Mouse (Mus musculus) thymus, adult 18-20 months (tissue): ENCODE results near the gene Ccn6.
"Not testable (repeated sequence)": the region's sequence is repeated elsewhere in the genome, so short reads cannot be mapped to it uniquely, and the experiment has no call there.

Source experiments
- DNase-seq, 2 experiments: peaks; one replicate each; pipeline ENCODE4 v3.0.0; 2022; ENCODE audit warnings: mixed read lengths in 2 of 2

Ccn6 gene

DNA sequence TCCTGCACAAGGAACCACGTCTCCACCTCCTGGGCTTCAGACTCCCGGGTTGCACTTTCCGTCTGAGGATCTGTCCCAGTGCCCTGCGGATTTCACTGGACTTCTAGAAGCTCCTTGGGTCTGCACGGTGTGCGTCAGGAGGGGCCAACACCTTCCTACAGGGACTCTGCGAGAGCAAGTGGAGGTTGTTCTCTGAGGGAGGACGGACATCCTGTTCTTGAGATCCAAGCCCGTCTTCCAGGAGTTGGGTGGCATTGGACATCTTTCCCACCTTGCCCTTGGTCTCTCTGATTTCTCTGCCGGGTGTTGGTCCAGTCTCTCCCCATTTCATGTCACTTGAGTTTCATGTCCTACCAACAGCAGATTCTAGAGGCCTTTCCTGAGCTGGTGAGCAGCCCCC, at the start of gene Ccn6:
TSS of gene Ccn6 (minus strand) at position 101 of the 400 bp plus-strand sequence.
- DNase-seq = no peak

DNA sequence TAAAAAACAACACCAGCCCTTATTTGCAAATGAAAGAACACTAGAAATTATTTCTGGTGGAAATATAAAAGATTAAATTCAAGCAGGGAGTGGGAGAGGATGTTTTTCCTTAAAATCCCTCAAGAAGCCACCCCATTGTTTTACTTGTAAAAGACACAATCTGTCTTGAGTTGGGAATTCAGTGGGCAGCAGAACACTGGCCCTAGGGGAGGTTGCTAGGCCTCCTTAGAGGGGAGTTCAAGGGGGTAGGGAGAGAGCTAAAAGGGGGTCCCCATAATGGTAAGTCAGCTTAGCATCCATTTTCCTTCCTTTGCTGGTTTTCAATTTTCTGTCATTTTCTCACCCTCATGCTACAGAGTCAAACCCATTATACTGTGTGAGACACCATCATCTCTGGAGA, 46.4 kb upstream of the Ccn6 start:
- DNase-seq = no peak

DNA sequence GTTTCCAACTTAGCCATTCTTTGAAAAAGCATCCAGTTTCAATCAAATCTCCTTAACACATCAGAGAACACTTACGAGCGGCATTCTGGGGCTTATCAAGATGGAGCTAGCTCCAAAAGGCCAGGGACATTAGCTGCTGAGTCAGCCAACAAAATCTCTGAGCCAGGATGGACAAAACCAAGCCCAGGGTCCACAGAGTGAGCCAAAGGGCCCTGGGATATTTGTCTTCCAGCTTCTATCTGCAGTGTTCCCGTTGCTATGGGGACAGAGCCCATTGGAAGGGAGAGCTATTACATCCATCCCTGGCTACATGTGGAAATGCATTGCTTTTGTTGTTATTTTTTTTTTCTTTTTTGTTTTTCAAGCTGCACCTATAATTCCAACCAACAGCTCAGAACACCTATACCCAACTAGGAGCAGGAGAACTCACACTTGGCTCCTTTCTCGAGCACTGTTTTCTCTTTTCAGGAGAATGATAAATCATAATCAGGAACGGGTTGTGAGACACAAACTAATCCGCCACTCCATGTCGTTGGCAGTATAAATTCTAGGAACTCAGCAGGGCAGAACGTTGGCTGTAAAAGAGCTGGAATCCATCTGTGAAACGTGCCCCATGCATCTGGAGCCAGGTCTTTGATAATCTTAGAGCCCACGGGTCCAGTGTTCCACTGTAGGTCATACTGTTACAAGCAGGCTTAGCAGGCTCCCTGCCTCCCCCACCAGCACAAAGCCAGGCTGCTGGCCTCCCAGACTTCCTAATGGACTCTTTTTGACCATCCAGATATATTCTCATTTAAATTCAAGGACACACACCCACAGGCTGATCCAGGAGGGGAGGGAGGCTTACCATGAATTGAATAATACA, 45.8 kb upstream of the Ccn6 start:
- no peak for DNase-seq

DNA sequence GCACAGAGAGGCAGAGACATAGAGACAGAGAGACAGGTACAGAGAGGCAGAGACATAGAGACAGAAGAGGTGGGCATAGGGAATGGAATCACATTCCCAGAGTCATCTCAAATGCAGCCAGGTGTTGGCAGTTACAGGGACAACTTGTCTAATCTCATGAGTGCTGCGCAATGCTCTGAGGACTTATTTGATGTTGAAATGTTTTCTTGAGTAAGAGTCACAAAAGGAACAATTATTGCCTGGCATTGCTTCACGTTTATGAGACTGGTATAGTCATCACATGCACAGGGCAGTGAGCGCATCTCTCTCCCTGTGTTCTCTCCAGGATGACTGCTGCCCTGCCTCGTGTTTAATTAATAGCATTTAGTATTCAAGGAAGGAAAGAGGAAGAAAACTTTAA, 45.1 kb upstream of the Ccn6 start:
- DNase-seq = no peak

DNA sequence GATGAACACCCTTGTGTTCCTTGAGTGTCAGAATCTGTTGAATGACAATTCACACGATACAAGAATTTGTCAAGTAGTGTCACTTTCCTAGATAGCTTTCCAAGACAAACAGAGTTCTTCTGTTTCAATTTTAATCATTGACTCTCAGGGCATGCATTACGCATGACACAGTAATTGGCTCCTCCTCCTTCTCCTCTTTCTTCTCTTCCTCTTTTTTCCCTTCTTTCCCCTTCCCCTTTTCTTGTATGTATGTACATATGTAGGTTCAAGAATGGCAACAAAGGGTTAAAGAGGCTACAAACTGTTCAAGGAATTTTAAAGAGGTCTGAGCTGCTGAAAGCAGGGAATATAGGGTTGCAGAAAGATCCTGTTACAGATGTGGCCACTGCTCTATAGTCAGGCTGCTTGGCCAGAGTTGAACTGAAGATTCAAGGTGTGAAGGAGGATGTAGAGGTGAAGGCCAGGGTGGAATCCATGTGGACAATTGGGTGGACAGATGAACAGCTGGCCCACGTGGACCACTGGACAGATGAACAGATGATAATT, 43.8 kb upstream of the Ccn6 start:
- DNase-seq = no peak

DNA sequence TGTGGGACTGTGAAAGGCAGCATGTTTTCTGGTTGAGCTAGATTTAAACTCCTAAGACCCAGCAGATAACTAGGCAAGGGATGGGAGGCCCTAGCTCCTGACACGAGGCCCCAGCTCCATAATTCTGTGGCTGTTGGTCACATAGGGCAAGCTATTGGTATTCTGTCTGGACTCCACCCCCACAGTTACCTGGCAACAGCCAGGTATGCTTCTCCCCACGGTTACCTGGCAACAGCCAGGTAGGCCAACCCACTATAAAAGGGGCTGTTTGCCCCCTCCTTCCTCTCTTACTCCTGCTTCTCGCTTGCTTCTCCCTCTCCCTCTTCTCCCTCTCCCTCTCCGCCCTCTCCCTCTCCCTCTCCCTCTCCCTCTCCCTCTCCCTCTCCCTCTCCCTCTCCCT, 38.9 kb upstream of the Ccn6 start:
- no peak for DNase-seq

DNA sequence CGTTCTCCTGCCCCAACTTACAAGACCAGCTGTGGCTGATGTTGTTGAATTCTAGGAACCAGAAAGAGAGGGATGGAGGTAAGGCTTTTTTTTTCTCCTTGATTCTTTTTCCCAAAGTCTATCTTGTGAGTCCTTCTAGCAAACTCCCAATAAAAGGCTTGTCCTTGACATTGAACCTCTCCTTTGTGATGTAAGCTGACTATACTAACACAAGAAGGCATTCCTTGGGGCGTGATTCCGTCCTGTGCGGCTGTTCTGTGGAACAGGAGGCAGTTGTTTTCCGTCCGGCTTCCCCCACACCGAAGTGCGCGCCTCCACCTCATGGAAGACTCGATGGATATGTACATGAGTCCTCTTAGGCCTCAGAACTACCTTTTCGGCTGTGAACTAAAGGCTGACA, 34.6 kb upstream of the Ccn6 start:
- DNase-seq = not testable (repeated sequence)

DNA sequence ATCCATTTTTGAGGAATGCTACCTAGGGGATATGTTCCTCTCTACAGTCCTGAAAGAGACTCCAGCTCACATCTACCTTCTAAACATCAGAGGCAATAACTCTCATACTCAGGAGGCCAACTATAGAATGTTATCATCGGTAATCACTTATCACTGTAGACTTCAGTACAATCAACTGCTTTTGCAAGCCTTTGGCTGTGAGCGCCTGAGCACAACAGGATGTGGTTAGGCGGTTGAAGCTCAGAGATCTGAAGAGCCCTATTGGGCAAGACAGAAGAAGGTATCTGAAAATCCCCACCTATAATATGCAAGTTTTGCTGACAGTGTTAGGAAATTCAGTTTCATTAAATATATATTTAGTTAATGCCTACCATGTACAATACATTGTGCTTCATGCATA, 29.1 kb upstream of the Ccn6 start:
- DNase-seq = peak; percentile 65 to 83

DNA sequence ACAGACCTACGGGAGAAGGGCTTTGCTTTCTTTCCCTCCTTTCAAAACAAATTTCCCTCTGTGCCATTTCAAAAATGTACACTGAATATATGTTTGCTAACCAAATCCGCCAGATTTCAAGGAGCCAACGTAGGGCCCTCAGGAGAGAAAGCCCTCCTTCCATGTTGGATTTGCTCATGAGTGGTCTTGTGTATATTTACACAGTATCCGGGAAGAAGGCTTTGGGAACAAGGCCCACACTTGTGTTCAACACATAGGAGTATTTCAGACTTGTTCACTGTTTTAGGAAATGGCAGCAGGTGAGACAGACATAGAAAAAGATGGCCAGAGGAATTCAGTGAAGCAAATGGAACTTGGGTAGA, 21.9 kb upstream of the Ccn6 start:
- no peak for DNase-seq

DNA sequence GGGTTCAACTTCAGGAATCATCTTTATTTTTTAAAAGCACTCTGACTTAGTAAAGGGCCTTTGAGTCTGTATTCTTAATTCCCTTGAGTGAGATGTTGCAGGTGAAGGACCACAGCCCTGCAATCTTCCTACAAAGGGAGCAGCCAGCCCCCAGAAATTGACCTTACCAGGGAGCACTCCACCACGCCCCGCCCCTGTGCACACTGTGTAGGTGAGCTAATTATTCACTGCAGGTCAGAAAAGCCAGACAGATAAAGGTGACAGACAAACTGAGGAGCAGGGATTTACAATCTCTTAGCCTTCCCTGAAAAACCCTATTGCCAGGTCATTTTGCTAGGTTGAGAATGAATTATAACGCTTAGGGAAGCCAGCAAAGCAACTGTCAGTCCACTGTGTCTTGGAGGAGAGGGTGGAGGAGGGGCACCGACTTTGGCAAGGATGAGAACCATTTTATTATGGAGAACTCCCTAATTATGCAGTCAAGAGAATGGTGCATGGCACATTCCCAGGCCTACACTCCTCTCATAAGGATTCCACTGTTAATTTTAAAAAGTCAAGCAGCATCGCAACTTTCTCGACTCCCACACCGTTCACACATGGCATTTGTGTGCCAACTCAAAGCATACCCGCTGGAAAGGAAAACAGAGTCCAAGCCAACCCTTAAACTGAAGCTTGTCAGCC, 21.4 kb upstream of the Ccn6 start:
- DNase-seq = no peak

DNA sequence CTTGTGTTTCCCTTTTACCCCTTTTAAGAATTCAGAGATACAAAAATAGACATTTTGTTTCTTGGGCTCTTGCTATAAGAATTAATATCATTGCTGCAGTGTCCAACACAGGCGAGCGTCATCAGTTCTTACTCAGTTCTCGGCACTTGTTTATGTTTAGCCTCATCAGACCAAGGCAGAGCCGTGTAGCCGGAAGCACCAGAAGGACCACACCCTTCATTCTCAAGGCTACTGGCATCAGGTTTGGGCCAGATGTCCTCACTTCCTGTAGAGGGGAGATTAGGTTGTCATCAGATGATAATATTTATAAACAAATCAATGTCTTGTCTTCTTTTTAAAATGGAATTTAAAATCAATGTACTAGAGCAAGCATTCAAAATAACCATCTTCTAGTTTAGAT, 13.4 kb upstream of the Ccn6 start:
- DNase-seq = no peak

DNA sequence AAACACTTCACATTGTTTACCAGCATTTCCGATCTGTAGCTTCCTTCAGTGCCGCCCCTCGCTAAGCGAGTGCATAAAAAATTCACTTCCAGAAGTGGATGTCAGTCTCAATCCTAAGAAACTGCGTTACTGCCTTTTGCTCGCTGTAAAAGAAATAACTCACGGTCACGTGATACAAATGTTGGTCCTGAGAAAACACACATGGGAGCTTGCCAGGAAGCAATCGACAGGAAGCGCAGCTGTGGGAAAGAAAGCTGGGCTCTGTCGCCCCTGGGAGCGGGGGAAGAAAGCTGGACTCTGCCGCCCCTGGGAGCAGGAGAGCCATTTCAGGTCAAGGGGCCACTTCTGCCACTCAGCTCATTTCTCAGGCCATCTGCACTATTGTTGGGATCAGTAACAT, 9.5 kb upstream of the Ccn6 start:
- no peak for DNase-seq

DNA sequence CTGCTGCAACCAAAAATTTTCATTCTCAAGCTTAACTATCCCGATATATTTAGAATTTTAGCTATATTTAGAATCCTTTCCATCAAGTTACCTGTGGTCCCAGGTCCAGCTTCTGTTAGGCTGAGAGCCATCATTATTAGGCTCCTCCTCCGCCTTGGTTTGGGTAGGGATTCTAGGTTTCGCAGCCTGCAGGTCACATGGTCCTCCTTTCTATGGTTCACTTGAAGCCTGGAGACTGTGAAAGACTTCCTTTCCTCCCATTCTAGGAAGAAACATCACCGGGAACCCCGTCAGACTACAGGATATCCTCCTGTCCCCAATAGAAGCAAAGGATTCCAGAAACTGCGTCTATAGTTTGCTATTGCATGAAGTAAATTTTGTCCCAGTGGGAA, 8.9 kb upstream of the Ccn6 start:
- DNase-seq = no peak

DNA sequence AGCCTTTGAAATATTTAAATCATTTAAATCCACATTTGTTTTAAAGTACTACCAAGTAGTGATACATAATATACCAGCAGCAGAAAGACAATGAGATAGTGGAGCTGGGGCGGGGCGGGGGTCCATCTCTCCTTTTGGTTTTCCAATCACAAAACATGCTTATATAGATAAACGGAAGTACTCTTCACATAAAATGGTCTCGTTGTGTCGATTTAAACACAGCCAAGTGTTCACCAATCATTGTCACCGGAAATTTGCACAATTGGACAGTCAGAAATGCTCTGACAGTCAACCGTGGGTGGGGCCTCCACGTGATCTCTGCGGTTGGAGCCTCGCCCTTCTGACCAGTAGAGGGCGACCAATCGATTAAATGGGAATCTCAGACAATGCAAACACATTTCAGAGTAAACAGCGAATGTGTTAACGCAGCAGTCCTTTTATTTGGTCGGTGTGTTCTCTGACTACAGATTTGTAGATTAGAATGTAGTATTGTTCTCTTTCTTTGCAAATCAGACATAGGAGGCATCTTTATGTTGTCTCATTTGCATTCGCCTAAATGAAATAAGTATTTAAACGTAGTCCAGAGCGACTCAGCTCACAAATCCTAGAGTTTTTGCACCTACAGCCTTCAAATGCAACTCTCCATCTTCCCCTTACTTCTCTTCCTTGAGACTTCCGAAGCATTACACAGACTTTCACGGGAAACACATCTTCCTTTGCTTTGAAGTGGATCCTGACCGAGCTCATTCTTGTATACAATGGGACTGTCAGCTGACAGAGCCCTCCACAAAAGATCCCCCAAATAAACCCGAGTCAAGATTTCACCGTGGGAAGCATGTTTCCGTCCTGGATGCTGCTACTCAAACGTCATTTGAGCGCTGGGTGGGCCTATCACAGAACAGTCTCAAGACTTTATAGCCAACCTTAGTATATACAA, 8.3 kb upstream of the Ccn6 start:
- DNase-seq = peak; percentile 75 to 85

DNA sequence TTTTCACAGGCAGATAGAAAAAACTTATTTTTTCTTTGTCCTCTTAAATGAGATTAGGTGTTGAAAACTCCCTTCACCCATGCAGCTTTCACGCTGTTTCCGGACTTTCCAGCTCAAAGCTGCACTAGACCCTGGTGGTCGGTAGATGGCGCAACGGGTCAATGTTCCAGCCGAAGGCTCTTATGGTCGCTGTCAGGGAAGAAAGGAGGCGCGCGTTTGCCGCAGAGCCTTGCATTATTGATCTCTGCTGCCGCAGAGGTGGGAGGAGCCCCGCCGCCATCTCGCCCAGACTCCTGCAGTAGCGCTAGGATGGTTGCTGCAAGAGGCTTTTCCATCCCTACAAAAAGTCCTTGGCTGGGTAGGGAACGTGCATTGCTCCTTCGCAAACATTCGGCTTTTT, 7.5 kb upstream of the Ccn6 start:
- peak; percentile 86 to 88 for DNase-seq

DNA sequence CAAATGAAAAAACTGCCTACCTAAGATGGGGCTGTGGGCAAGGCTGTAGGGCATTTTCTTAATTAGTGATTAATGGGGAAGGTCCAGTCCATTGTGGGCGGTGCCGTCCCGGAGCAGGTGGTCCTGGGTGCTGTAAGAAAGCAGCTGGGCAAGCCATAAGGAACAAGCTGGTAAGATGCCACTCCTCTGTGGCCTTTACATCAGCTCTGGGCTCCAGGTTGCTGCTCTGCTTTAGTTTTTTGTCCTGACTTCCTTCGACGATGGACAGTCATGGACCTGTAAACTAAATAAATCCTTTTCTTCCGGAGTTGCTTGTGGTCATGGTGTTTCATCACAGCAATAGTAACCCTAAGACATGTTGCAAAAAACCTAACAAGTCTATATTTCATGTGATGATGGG, 7.1 kb upstream of the Ccn6 start:
- DNase-seq = peak in 1 of 2 experiments; percentile 38

DNA sequence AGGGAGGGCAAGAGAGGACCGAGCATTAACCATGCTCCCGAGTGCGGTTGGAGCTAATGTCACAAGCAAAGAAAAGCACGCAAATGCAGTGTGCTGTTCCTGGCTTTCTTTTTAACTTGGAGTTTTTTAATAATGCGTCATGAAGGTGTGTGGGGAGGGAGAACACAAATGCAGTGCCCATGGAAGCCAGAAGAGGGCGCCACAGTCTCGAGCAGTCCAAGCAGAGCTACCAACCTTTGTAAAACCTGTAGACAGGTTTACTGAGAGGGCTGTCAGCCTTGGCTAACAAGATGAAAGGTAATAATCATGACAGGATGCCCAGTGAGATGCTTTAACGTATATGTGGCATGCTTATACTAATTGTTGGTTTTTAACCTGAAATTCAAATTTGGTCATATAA, 6.6 kb upstream of the Ccn6 start:
- DNase-seq = peak; percentile 55 to 64

DNA sequence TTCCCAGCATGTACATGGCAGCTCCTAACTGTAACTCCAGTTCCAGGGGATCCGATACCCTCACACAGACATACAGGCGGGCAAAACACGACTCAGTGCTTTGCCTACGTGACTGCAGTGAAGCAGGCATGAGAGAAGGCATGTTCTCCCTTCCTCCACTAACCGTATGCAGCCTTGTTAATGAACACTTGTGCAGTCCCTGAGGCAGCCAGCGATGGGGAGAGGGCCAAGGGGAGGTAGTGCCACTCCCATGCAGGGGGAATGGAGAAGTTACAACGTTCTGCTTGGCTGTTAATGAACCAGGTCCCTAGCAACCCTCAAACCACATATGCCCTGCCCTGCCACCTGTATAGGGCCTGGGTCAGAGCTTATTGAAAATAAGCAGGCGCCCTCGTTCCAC, 6.0 kb upstream of the Ccn6 start:
- DNase-seq = no peak

DNA sequence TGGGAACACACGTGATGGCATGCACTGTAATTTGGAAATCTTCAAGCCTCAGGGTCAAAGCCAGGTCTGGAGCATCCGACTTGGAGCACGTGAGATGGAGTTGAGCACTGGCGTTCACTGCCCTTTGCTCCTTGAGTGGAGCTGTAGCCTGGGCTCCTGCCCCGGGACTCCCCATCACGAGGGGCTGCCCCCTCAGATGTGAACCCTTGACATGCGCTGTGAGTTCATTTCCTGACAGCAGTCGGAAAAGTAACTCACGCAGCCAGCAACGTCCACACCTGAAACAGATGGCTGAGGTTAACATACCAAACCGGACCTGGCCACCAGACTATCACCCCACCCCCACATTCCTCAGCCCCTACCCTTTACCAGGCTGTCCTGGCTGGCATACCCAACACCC, 4.0 kb upstream of the Ccn6 start:
- DNase-seq = no peak

DNA sequence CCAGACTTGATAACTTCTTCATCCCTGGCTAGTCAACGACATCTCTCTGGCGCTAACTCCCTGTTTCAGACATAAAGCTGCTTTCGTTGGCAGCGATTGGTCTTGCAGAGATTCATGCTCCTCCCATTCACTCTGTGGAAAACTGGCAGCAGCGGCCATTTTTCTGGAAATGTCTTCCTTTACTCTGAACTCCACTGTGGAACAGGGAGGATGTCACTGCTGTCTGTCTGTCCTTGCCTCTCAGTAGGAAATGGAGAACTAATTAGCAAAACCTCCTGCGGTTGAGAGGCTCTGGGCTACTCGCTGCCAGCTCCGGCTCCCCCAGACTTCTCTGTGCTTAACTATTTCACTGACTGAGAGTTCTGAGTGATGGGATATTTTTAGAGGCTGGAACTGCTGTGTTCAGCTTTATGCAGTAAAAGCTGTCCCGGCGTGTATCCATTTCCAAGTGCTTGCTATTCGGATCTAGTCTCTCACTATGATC, 2.1 kb upstream of the Ccn6 start:
- DNase-seq = no peak

DNA sequence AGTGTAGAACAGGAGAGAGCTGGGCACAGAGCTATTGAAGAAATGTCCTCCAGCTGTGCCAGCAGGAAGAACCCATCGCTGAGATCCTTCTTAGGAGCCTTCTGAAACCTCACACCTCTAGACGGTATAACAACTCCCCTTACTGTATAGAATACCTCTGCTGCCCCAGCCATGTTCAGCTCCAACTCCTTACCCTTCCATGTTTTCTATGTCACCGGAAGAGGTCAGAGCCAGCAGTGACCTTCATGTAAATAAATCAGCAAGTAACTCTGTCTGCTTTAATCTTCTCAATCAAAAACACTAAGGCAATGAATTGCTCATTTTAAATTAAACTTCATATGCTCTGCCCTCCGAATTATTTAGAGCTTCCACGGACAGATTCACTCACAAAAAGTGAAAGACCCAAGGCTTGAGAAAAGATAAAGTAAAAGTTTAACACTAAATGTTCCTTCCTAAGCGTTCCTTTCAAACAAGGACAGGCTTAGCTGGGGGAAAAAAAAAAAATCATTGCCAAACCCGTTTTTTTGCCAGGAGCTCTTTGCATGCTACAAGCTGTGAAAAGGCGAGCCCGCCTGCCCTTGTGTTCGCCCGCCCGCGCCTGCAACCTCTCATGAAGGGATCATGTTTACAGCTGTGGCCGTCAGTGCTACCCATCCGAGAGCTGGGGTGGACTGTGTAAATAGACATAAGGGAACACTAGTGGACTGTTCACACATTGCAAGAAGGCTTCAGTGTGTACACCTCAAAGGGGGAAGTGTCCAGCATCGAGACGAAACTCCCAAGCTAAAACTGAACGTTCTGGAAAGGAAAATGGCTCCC, 719 bp downstream of the Ccn6 start:
- DNase-seq = no peak

DNA sequence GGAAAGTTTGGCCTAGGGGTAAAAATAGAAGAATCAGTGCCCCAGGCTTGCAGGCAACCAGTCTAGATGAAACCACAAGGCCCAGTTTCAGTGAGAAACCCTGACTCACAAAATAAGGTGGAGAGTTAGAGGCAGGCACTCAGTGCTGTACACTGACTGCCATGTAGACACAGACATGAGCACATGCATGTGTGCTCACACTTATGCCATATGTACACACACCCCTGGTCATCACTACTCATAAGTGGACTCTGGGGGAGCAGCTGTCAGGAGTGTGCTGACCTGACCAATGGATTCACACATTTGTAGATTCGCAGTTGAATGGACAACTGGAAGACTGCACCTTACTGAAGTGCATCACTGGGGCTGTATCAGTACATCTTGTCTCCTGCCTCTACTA, 2.2 kb downstream of the Ccn6 start:
- DNase-seq = no peak
